Mouse (Mus musculus) liver, postnatal 0 days (tissue): Measurements from ENCODE around the gene Il10ra. TPM values are rescaled to one million over a fixed set of nuclear protein-coding genes. Genes with fewer than 3 reads are reported as not detected.

Experiments
- ATAC-seq: fragments of 200-750 bp; cut with Nextera tagmentation; 2 replicates; pipeline ENCODE4 v1.8.0; 2017; ENCODE audit warnings: mild to moderate bottlenecking, moderate library complexity
- DNase-seq: peaks from one replicate; pipeline ENCODE4 v3.0.0-alpha.2; 2016
- H3K27ac ChIP-seq: fragments of 300-500 bp; sonication (generic); 2 replicates; pipeline ENCODE4 v1.5.1; 2014; ENCODE audit warnings: antibody characterized with exemption, moderate library complexity, mild to moderate bottlenecking, low read depth
- H3K27me3 ChIP-seq: fragments of 300-500 bp; sonication (generic); 2 replicates; pipeline ENCODE4 v1.6.1; 2014; ENCODE audit warnings: low read length, control low read depth, mixed read lengths; ENCODE audit not compliant: insufficient read depth
- H3K36me3 ChIP-seq: fragments of 300-500 bp; sonication (generic); replicated peaks from 2 replicates; pipeline ENCODE4 v1.6.1; 2014; ENCODE audit warnings: mild to moderate bottlenecking, control low read depth, low read length, moderate library complexity, mixed read lengths; ENCODE audit not compliant: insufficient read depth
- H3K4me1 ChIP-seq: fragments of 300-500 bp; sonication (generic); 2 replicates; pipeline ENCODE4 v1.6.1; 2014; ENCODE audit warnings: antibody characterized with exemption, mild to moderate bottlenecking, control low read depth; ENCODE audit not compliant: insufficient read depth
- H3K4me2 ChIP-seq: fragments of 300-500 bp; sonication (generic); 2 replicates; pipeline ENCODE4 v1.6.1; 2014; ENCODE audit warnings: low read depth, mild to moderate bottlenecking, low read length, moderate library complexity, mixed read lengths
- H3K4me3 ChIP-seq: fragments of 300-500 bp; sonication (generic); 2 replicates; pipeline ENCODE4 v1.5.1; 2014; ENCODE audit warnings: low read depth, low read length
- H3K9ac ChIP-seq: fragments of 300-500 bp; sonication (generic); replicated peaks from 2 replicates; pipeline ENCODE4 v1.6.1; 2014; ENCODE audit warnings: mild to moderate bottlenecking, moderate library complexity
- H3K9me3 ChIP-seq: fragments of 300-500 bp; sonication (generic); 2 replicates; pipeline ENCODE4 v1.6.1; 2016; ENCODE audit warnings: mild to moderate bottlenecking, control low read depth, low read length, mixed read lengths
- CTCF ChIP-seq: sonication (generic); IDR thresholded peaks from 2 replicates; pipeline ENCODE4 v1.5.1; 2016; ENCODE audit warnings: antibody characterized with exemption, low read depth
- EP300 ChIP-seq: IDR thresholded peaks from 2 replicates; pipeline ENCODE4 v1.6.1; 2016; ENCODE audit warnings: antibody characterized with exemption, low read depth, mild to moderate bottlenecking
- WGBS: fragments of 180-500 bp; shearing (Covaris S2); extraction: QIAGEN DNeasy Blood & Tissue Kit; methylation state at CpG from one replicate; pipeline ENCODE4 v1.1.7; 2014; ENCODE audit not compliant: insufficient replicate concordance; 5-methylcytosine and 5-hydroxymethylcytosine counted together
- polyA plus RNA-seq: library from polyadenylated mRNA; unstranded; fragments of >200 nt; fragmentation: Nextera tagmentation; extraction: Ambion mirVana; gene quantifications from 2 replicates; pipeline ENCODE4 v1.2.1, GENCODE M21; 2015

Il10ra gene
- polyA plus RNA-seq, 1 experiment from 2014 or later = 2.7 TPM

- Histone ChIP-seq H3K4me1 (peaks cover 5% of the 10 kb centered on the region), H3K4me3 (no peak overlapping the region), H3K4me2 (no peak overlapping the region), H3K27ac (no peak overlapping the region), H3K9me3 (no peaks in the 10 kb centered on the region), H3K27me3 (no peaks in the 10 kb centered on the region), H3K9ac (no peak overlapping the region), H3K36me3 (no peaks in the 10 kb centered on the region)
- TF ChIP-seq CTCF = no peak
- TF ChIP-seq EP300 = no peak
- WGBS = 66% methylated on average over 5 of the region's 5 CpGs
- DNase-seq = no peak
- no peak for ATAC-seq
Observed at GRCm38 (mm10) chr9:45282466-45282865, 13.5 kb upstream of the Il10ra start.

GRCm38 (mm10) chr9:45280891-45281290 is 11.9 kb upstream of the Il10ra start:
- Histone ChIP-seq H3K27me3 (no peaks in the 10 kb centered on the region), H3K9ac (no peak overlapping the region), H3K9me3 (no peaks in the 10 kb centered on the region), H3K27ac (no peak overlapping the region), H3K4me3 (no peak overlapping the region), H3K4me2 (no peak overlapping the region), H3K36me3 (no peaks in the 10 kb centered on the region), H3K4me1 (peaks cover 10% of the 10 kb centered on the region)
- TF ChIP-seq CTCF (no peak), EP300 (no peak)
- 45% methylated on average over 3 of the region's 3 CpGs for WGBS
- ATAC-seq (no peak), DNase-seq (no peak)

- Histone ChIP-seq H3K27ac (no peak overlapping the region), H3K4me3 (no peak overlapping the region), H3K9me3 (no peaks in the 10 kb centered on the region), H3K36me3 (no peaks in the 10 kb centered on the region), H3K4me1 (peaks cover 19% of the 10 kb centered on the region), H3K9ac (no peak overlapping the region), H3K4me2 (no peak overlapping the region), H3K27me3 (no peaks in the 10 kb centered on the region)
- DNase-seq (no peak), ATAC-seq (no peak)
- 64% methylated on average over 3 of the region's 3 CpGs for WGBS
- TF ChIP-seq EP300 (no peak), CTCF (no peak)
Observed at GRCm38 (mm10) chr9:45280059-45280458, 11.1 kb upstream of the Il10ra start.

- H3K4me2 ChIP-seq = no peak overlapping the region
- peaks cover 3% of the 10 kb centered on the region; the same call in 1 of the 2 replicates for H3K27me3 ChIP-seq
- TF ChIP-seq EP300 (no peak), CTCF (no peak)
- no peak overlapping the region for H3K4me3 ChIP-seq
- H3K9ac ChIP-seq = no peak overlapping the region
- peaks cover 40% of the 10 kb centered on the region for H3K4me1 ChIP-seq
- WGBS = 40% methylated on average over 2 of the region's 2 CpGs
- ATAC-seq = peak; percentile 70
- H3K9me3 ChIP-seq = no peaks in the 10 kb centered on the region
- H3K27ac ChIP-seq = peak overlapping the region; percentile 75
- no peaks in the 10 kb centered on the region for H3K36me3 ChIP-seq
- no peak for DNase-seq
Observed at GRCm38 (mm10) chr9:45274635-45275034, 5.7 kb upstream of the Il10ra start.

GRCm38 (mm10) chr9:45274218-45274617 is 5.3 kb upstream of the Il10ra start:
- Histone ChIP-seq H3K36me3 (no peaks in the 10 kb centered on the region), H3K4me3 (no peak overlapping the region), H3K4me1 (peaks cover 42% of the 10 kb centered on the region), H3K27me3 (peaks cover 7% of the 10 kb centered on the region), H3K27ac (peak overlapping the region; percentile 75), H3K9ac (no peak overlapping the region), H3K9me3 (no peaks in the 10 kb centered on the region), H3K4me2 (no peak overlapping the region; the same call in 1 of the 2 replicates)
- ATAC-seq (peak; percentile 91), DNase-seq (peak; percentile 59)
- 27% methylated on average over 4 of the region's 4 CpGs for WGBS
- TF ChIP-seq CTCF (no peak), EP300 (peak; percentile 93)

GRCm38 (mm10) chr9:45272213-45272612 is 3.3 kb upstream of the Il10ra start:
- H3K36me3 ChIP-seq = no peaks in the 10 kb centered on the region
- H3K4me2 ChIP-seq = no peak overlapping the region
- H3K9me3 ChIP-seq = no peaks in the 10 kb centered on the region
- H3K4me3 ChIP-seq = no peak overlapping the region
- DNase-seq (no peak), ATAC-seq (no peak)
- peaks cover 14% of the 10 kb centered on the region for H3K27me3 ChIP-seq
- TF ChIP-seq CTCF (no peak), EP300 (no peak)
- 31% methylated on average over 5 of the region's 5 CpGs for WGBS
- H3K27ac ChIP-seq = peak overlapping the region; percentile 49; the same call in 1 of the 2 replicates
- H3K4me1 ChIP-seq = peaks cover 49% of the 10 kb centered on the region
- no peak overlapping the region for H3K9ac ChIP-seq

GRCm38 (mm10) chr9:45268079-45268478 is 870 bp downstream of the Il10ra start:
- TF ChIP-seq EP300 = no peak
- no peak for TF ChIP-seq CTCF

More at GRCm38 (mm10) chr9:45268079-45268478, 870 bp downstream of the Il10ra start:
- peak overlapping the region; percentile 56 for H3K4me3 ChIP-seq
- H3K36me3 ChIP-seq = peaks cover 6% of the 10 kb centered on the region; the same call in 1 of the 2 replicates
- DNase-seq = no peak
- peak overlapping the region; percentile 69 for H3K4me2 ChIP-seq
- WGBS = 23% methylated on average over 4 of the region's 4 CpGs
- H3K27me3 ChIP-seq = peaks cover 14% of the 10 kb centered on the region
- no peaks in the 10 kb centered on the region for H3K9me3 ChIP-seq
- H3K4me1 ChIP-seq = peaks cover 27% of the 10 kb centered on the region
- H3K27ac ChIP-seq = peak overlapping the region; percentile 73; the same call in 1 of the 2 replicates
- no peak overlapping the region for H3K9ac ChIP-seq
- ATAC-seq = peak; percentile 23; the same call in 1 of the 2 replicates
